8 mouse cellular contexts compared by ENCODE assay signal in the genomic region with DNA sequence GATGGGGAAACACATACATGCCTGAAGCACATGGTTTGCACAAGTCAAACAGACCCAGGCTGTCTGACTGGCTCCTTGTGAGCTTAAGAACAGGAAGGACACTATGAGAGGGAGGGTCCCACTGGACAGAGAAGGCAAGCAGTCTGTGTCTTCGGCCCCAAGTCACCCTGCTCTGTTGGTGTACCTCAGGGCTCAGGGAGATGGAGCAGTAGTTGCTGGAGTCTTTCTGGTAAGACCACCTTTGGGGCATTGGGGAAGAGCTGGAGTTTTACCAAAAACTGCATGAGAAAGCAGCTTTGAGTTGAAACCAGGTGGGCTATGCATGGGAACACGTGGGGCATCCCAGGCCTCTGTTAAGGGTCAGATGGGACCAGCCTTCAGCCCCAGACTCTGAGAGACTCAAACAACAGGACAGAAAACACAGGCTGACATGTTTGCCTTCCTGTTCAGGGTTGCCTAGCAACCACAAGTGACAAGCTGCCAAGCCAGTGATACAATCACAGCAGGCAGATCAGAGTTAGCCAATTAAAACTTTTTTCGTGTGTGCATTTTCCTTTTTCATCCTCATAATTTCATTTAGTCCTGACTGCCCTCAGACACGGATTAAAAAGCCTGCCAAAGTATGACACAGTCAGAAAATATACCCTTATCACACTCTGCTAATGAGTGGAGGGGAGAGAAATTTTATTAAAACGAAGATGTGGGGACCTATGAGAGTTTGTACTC.
DNase-seq lines count a peak whose midpoint lies in the region; ATAC-seq lines count a peak whose summit lies in the region.

No protein-coding gene starts in this region.

- no peak overlapping the region for H3K4me2 ChIP-seq in kidney, embryonic 16.5 days (replicated peaks; ENCODE audit: low read depth, low read length)
- H3K4me2 ChIP-seq in kidney, embryonic 15.5 days: no peak overlapping the region

- H3K27me3 ChIP-seq in kidney, embryonic 16.5 days (ENCODE audit: insufficient read depth, low read length): no peaks in the 10 kb centered on the region
- H3K27me3 ChIP-seq in kidney, embryonic 15.5 days: no peaks in the 10 kb centered on the region
- H3K27me3 ChIP-seq in heart, embryonic 10.5 days (ENCODE audit: insufficient read depth, poor library complexity, severe bottlenecking): no peaks in the 10 kb centered on the region

- no peaks in the 10 kb centered on the region for H3K9me3 ChIP-seq in kidney, embryonic 16.5 days (ENCODE audit: low read length)
- no peaks in the 10 kb centered on the region for H3K9me3 ChIP-seq in kidney, embryonic 15.5 days (replicated peaks)
- no peaks in the 10 kb centered on the region for H3K9me3 ChIP-seq in heart, embryonic 10.5 days

- DNase-seq in heart, embryonic 10.5 days (ENCODE audit: low spot score): peak; percentile 81
- DNase-seq in layer of hippocampus, adult 18-20 months (ENCODE audit: low spot score in 2 of 2): peak; percentile 72 to 88
- DNase-seq in lung, postnatal 10 days: peak; percentile 78
- DNase-seq in right cerebral cortex, postnatal 25 days: peak; percentile 50
- no peak for DNase-seq in natural killer cell, adult 2 months (ENCODE audit: low spot score in 2 of 2)

- no peaks in the 10 kb centered on the region for H3K36me3 ChIP-seq in kidney, embryonic 16.5 days (ENCODE audit: insufficient read depth, low read length)
- H3K36me3 ChIP-seq in kidney, embryonic 15.5 days: no peaks in the 10 kb centered on the region
- H3K36me3 ChIP-seq in heart, embryonic 10.5 days: no peaks in the 10 kb centered on the region

- H3K9ac ChIP-seq in kidney, embryonic 16.5 days (replicated peaks; ENCODE audit: low read length): no peak overlapping the region
- no peak overlapping the region for H3K9ac ChIP-seq in kidney, embryonic 15.5 days

- no peak overlapping the region for H3K27ac ChIP-seq in kidney, embryonic 16.5 days (ENCODE audit: low read length)
- H3K27ac ChIP-seq in kidney, embryonic 15.5 days: no peak overlapping the region
- peak overlapping the region; percentile 37; the same call in 1 of the 2 replicates for H3K27ac ChIP-seq in heart, embryonic 10.5 days

- peak; percentile 67; the same call in 1 of the 2 replicates for ATAC-seq in kidney, embryonic 16.5 days (ENCODE audit: low FRiP score, low TSS enrichment)
- ATAC-seq in kidney, embryonic 15.5 days (replicated peaks; ENCODE audit: low FRiP score): no peak
- 0 out of 2 replicates have a peak, but pooled peaks have one; percentile 45 for ATAC-seq in common myeloid progenitor, adult 5-6 weeks (replicated peaks; ENCODE audit: low read depth, poor library complexity, severe bottlenecking)

- no peak overlapping the region for H3K4me3 ChIP-seq in kidney, embryonic 16.5 days (ENCODE audit: low read length)
- H3K4me3 ChIP-seq in kidney, embryonic 15.5 days (replicated peaks): no peak overlapping the region
- H3K4me3 ChIP-seq in heart, embryonic 10.5 days: no peak overlapping the region

- 33% methylated on average over 5 of the region's 5 CpGs for WGBS in kidney, embryonic 16.5 days
- WGBS in kidney, embryonic 15.5 days: 38% methylated on average over 5 of the region's 5 CpGs
- WGBS in heart, embryonic 10.5 days: 25% methylated on average over 5 of the region's 5 CpGs

- no peaks in the 10 kb centered on the region for H3K4me1 ChIP-seq in kidney, embryonic 16.5 days (ENCODE audit: insufficient read depth, low read length)
- H3K4me1 ChIP-seq in kidney, embryonic 15.5 days: peaks cover 5% of the 10 kb centered on the region; the same call in 1 of the 2 replicates
- H3K4me1 ChIP-seq in heart, embryonic 10.5 days: peaks cover 17% of the 10 kb centered on the region

Comparison
In these comparisons a context has a peak if more than half of its experiments do, and no peak if none do; other contexts are left out.
1. DNase-seq: peak in heart, embryonic 10.5 days (single experiment), layer of hippocampus, adult 18-20 months (2 of 2), lung, postnatal 10 days (single experiment) and right cerebral cortex, postnatal 25 days (single experiment); none in natural killer cell, adult 2 months (0 of 2).